Mouse (Mus musculus) embryonic facial prominence, embryonic 10.5 days (tissue): Measurements from ENCODE around the gene Tbc1d22b. TPM values are rescaled to one million over a fixed set of nuclear protein-coding genes. Genes with fewer than 3 reads are reported as not detected.
"Not testable (repeated sequence)": the region's sequence is repeated elsewhere in the genome, so short reads cannot be mapped to it uniquely, and the experiment has no call there.

Source experiments
- DNase-seq: peaks from one replicate; pipeline ENCODE4 v3.0.0-alpha.2; 2017; ENCODE audit warnings: low spot score
- H3K27ac ChIP-seq: fragments of 300-500 bp; sonication (generic); replicated peaks from 2 replicates; pipeline ENCODE4 v1.5.1; 2016; ENCODE audit warnings: mild to moderate bottlenecking
- H3K27me3 ChIP-seq: fragments of 300-500 bp; sonication (generic); replicated peaks from 2 replicates; pipeline ENCODE4 v1.6.1; 2016; ENCODE audit warnings: low read depth, mild to moderate bottlenecking; ENCODE audit not compliant: poor library complexity, severe bottlenecking
- H3K36me3 ChIP-seq: fragments of 300-500 bp; sonication (generic); replicated peaks from 2 replicates; pipeline ENCODE4 v1.6.1; 2016; ENCODE audit warnings: mild to moderate bottlenecking, moderate library complexity
- H3K4me1 ChIP-seq: fragments of 300-500 bp; sonication (generic); 2 replicates; pipeline ENCODE4 v1.6.1; 2016
- H3K4me3 ChIP-seq: fragments of 300-500 bp; sonication (generic); 2 replicates; pipeline ENCODE4 v1.5.1; 2016; ENCODE audit warnings: mild to moderate bottlenecking, moderate library complexity
- H3K9me3 ChIP-seq: fragments of 300-500 bp; sonication (generic); 2 replicates; pipeline ENCODE4 v1.6.1; 2016; ENCODE audit warnings: mild to moderate bottlenecking
- WGBS: fragments of 180-500 bp; shearing (Covaris S2); methylation state at CpG from one replicate; pipeline ENCODE4 v1.1.7; 2016; 5-methylcytosine and 5-hydroxymethylcytosine counted together
- polyA plus RNA-seq: library from polyadenylated mRNA; unstranded; fragments of >200 nt; fragmentation: Nextera tagmentation; extraction: Ambion mirVana; gene quantifications from 2 replicates; pipeline ENCODE4 v1.2.1, GENCODE M21; 2016

Gene Tbc1d22b
- polyA plus RNA-seq, 1 experiment from 2014 or later: 19.5 TPM

GRCm38 (mm10) chr17:29518665-29519064 lies 30.9 kb upstream of the Tbc1d22b start:
- H3K27me3 ChIP-seq, H3K36me3 ChIP-seq, H3K4me1 ChIP-seq, H3K27ac ChIP-seq, H3K9me3 ChIP-seq, H3K4me3 ChIP-seq, DNase-seq: not testable (repeated sequence)
- 91% methylated on average over 5 of the region's 5 CpGs for WGBS

GRCm38 (mm10) chr17:29519731-29520130 lies 29.9 kb upstream of the Tbc1d22b start:
- no peaks in the 10 kb centered on the region for H3K27me3 ChIP-seq
- no peak overlapping the region for H3K4me3 ChIP-seq
- 0 out of 2 replicates have a peak, but pooled peaks cover 1% of the 10 kb centered on the region for H3K4me1 ChIP-seq
- H3K27ac ChIP-seq: no peak overlapping the region
- H3K36me3 ChIP-seq: no peaks in the 10 kb centered on the region
- no peak for DNase-seq
- 80% methylated on average over 8 of the region's 8 CpGs for WGBS
- H3K9me3 ChIP-seq: no peaks in the 10 kb centered on the region

- Histone ChIP-seq H3K27ac (no peak overlapping the region), H3K27me3 (no peaks in the 10 kb centered on the region), H3K4me3 (no peak overlapping the region), H3K36me3 (no peaks in the 10 kb centered on the region), H3K9me3 (no peaks in the 10 kb centered on the region; the same call in 1 of the 2 replicates), H3K4me1 (no peaks in the 10 kb centered on the region)
- 88% methylated on average over 2 of the region's 2 CpGs for WGBS
- no peak for DNase-seq
These were observed 24.0 kb upstream of the Tbc1d22b start for GRCm38 (mm10) chr17:29525613-29526012.

GRCm38 (mm10) chr17:29528568-29529187 lies 20.9 kb upstream of the Tbc1d22b start:
- Histone ChIP-seq H3K4me1 (peaks cover 6% of the 10 kb centered on the region; the same call in 1 of the 2 replicates), H3K36me3 (no peaks in the 10 kb centered on the region), H3K27ac (no peak overlapping the region), H3K4me3 (no peak overlapping the region), H3K9me3 (no peaks in the 10 kb centered on the region; the same call in 1 of the 2 replicates), H3K27me3 (no peaks in the 10 kb centered on the region)
- no peak for DNase-seq
- WGBS: 92% methylated on average over 8 of the region's 8 CpGs

- WGBS: 81% methylated on average over 6 of the region's 6 CpGs
- Histone ChIP-seq H3K4me1 (peaks cover 6% of the 10 kb centered on the region; the same call in 1 of the 2 replicates), H3K27me3 (no peaks in the 10 kb centered on the region), H3K9me3 (peaks cover under 1% of the 10 kb centered on the region; the same call in 1 of the 2 replicates), H3K27ac (no peak overlapping the region), H3K4me3 (no peak overlapping the region), H3K36me3 (no peaks in the 10 kb centered on the region)
- DNase-seq: no peak
These were observed 19.1 kb upstream of the Tbc1d22b start for GRCm38 (mm10) chr17:29530508-29530907.

- Histone ChIP-seq H3K4me3 (no peak overlapping the region), H3K4me1 (peaks cover 6% of the 10 kb centered on the region; the same call in 1 of the 2 replicates), H3K27me3 (no peaks in the 10 kb centered on the region), H3K27ac (no peak overlapping the region), H3K36me3 (no peaks in the 10 kb centered on the region), H3K9me3 (0 out of 2 replicates have a peak, but pooled peaks cover 2% of the 10 kb centered on the region)
- WGBS: 76% methylated on average over 9 of the region's 9 CpGs
- DNase-seq: no peak
These were observed 18.3 kb upstream of the Tbc1d22b start for GRCm38 (mm10) chr17:29531278-29531677.

GRCm38 (mm10) chr17:29531757-29532384 lies 17.7 kb upstream of the Tbc1d22b start:
- no peaks in the 10 kb centered on the region for H3K27me3 ChIP-seq
- H3K36me3 ChIP-seq: no peaks in the 10 kb centered on the region
- H3K4me1 ChIP-seq: peaks cover 6% of the 10 kb centered on the region; the same call in 1 of the 2 replicates
- H3K9me3 ChIP-seq: 0 out of 2 replicates have a peak, but pooled peaks cover 2% of the 10 kb centered on the region
- DNase-seq: no peak
- no peak overlapping the region for H3K4me3 ChIP-seq
- WGBS: 84% methylated on average over 10 of the region's 10 CpGs
- no peak overlapping the region for H3K27ac ChIP-seq

- 0 out of 2 replicates have a peak, but pooled peaks cover 2% of the 10 kb centered on the region for H3K9me3 ChIP-seq
- no peak for DNase-seq
- H3K27me3 ChIP-seq: no peaks in the 10 kb centered on the region
- H3K36me3 ChIP-seq: no peaks in the 10 kb centered on the region
- H3K4me1 ChIP-seq: peaks cover 6% of the 10 kb centered on the region; the same call in 1 of the 2 replicates
- 90% methylated on average over 11 of the region's 11 CpGs for WGBS
- no peak overlapping the region for H3K27ac ChIP-seq
- H3K4me3 ChIP-seq: no peak overlapping the region
These were observed 15.7 kb upstream of the Tbc1d22b start for GRCm38 (mm10) chr17:29533866-29534265.

GRCm38 (mm10) chr17:29540426-29540825 lies 9.2 kb upstream of the Tbc1d22b start:
- H3K27ac ChIP-seq: no peak overlapping the region
- H3K4me3 ChIP-seq: no peak overlapping the region
- H3K36me3 ChIP-seq: no peaks in the 10 kb centered on the region
- no peak for DNase-seq
- 0 out of 2 replicates have a peak, but pooled peaks cover 2% of the 10 kb centered on the region for H3K9me3 ChIP-seq
- no peaks in the 10 kb centered on the region for H3K27me3 ChIP-seq
- H3K4me1 ChIP-seq: no peaks in the 10 kb centered on the region
- 80% methylated on average over 8 of the region's 8 CpGs for WGBS

- WGBS: 84% methylated on average over 14 of the region's 14 CpGs
- Histone ChIP-seq H3K9me3 (0 out of 2 replicates have a peak, but pooled peaks cover 5% of the 10 kb centered on the region), H3K36me3 (no peaks in the 10 kb centered on the region)
These were observed 8.2 kb upstream of the Tbc1d22b start for GRCm38 (mm10) chr17:29541419-29541818.

GRCm38 (mm10) chr17:29542831-29543690 lies 6.5 kb upstream of the Tbc1d22b start:
- no peak overlapping the region for H3K4me3 ChIP-seq
- H3K27me3 ChIP-seq: no peaks in the 10 kb centered on the region
- H3K27ac ChIP-seq: no peak overlapping the region
- H3K9me3 ChIP-seq: 0 out of 2 replicates have a peak, but pooled peaks cover 5% of the 10 kb centered on the region
- no peaks in the 10 kb centered on the region for H3K36me3 ChIP-seq
- DNase-seq: no peak
- no peaks in the 10 kb centered on the region for H3K4me1 ChIP-seq
- 89% methylated on average over 19 of the region's 19 CpGs for WGBS

More at GRCm38 (mm10) chr17:29541419-29541818, 8.2 kb upstream of the Tbc1d22b start:
- no peak for DNase-seq
- no peak overlapping the region for H3K4me3 ChIP-seq
- no peak overlapping the region for H3K27ac ChIP-seq
- no peaks in the 10 kb centered on the region for H3K4me1 ChIP-seq
- H3K27me3 ChIP-seq: no peaks in the 10 kb centered on the region

GRCm38 (mm10) chr17:29544064-29544463 lies 5.5 kb upstream of the Tbc1d22b start:
- Histone ChIP-seq H3K4me1 (0 out of 2 replicates have a peak, but pooled peaks cover under 1% of the 10 kb centered on the region), H3K9me3 (0 out of 2 replicates have a peak, but pooled peaks cover 5% of the 10 kb centered on the region), H3K27me3 (no peaks in the 10 kb centered on the region), H3K36me3 (no peaks in the 10 kb centered on the region), H3K27ac (no peak overlapping the region), H3K4me3 (no peak overlapping the region)
- no peak for DNase-seq
- 83% methylated on average over 2 of the region's 2 CpGs for WGBS
